Mouse (Mus musculus) induced T-regulatory cell, adult 2 months (primary cell): ENCODE measurements around the gene Znrf4.

Source experiments
- DNase-seq: peaks from one replicate; pipeline ENCODE4 v3.0.0-alpha.2; 2012; ENCODE audit warnings: low read depth

Znrf4 gene

GRCm38 (mm10) chr17:56512310-56512709 is at the start of gene Znrf4:
Gene Znrf4 (minus strand): TSS chr17:56512431.
- no peak for DNase-seq

- DNase-seq = no peak
These were observed 49.6 kb upstream of the Znrf4 start for GRCm38 (mm10) chr17:56561866-56562265.

- DNase-seq = no peak
These were observed 47.9 kb upstream of the Znrf4 start for GRCm38 (mm10) chr17:56560131-56560530.

- DNase-seq = no peak
These were observed 47.2 kb upstream of the Znrf4 start for GRCm38 (mm10) chr17:56559386-56559785.

- peak; percentile 82 for DNase-seq
These were observed 46.2 kb upstream of the Znrf4 start for GRCm38 (mm10) chr17:56558448-56558847.

GRCm38 (mm10) chr17:56554122-56554551 is 41.9 kb upstream of the Znrf4 start, which contains the start of gene Gm20219:
Gene Gm20219 (minus strand): TSS chr17:56554387.
- no peak for DNase-seq

- DNase-seq = peak; percentile 90
These were observed 40.6 kb upstream of the Znrf4 start for GRCm38 (mm10) chr17:56552781-56553363.

GRCm38 (mm10) chr17:56551841-56552581 is 39.8 kb upstream of the Znrf4 start:
- DNase-seq = no peak

GRCm38 (mm10) chr17:56550784-56551475 is 38.7 kb upstream of the Znrf4 start:
- no peak for DNase-seq

- no peak for DNase-seq
These were observed 36.4 kb upstream of the Znrf4 start for GRCm38 (mm10) chr17:56548605-56549105.

GRCm38 (mm10) chr17:56547846-56548604 is 35.8 kb upstream of the Znrf4 start:
- DNase-seq = peak; percentile 27

- no peak for DNase-seq
These were observed 35.0 kb upstream of the Znrf4 start for GRCm38 (mm10) chr17:56547116-56547845.

GRCm38 (mm10) chr17:56546576-56546975 is 34.3 kb upstream of the Znrf4 start:
- DNase-seq = no peak

GRCm38 (mm10) chr17:56545945-56546344 is 33.7 kb upstream of the Znrf4 start:
- DNase-seq = no peak

GRCm38 (mm10) chr17:56544699-56545387 is 32.6 kb upstream of the Znrf4 start:
- no peak for DNase-seq

GRCm38 (mm10) chr17:56543684-56544224 is 31.5 kb upstream of the Znrf4 start:
- DNase-seq = no peak

GRCm38 (mm10) chr17:56542736-56543135 is 30.5 kb upstream of the Znrf4 start:
- no peak for DNase-seq

GRCm38 (mm10) chr17:56540562-56540975 is 28.3 kb upstream of the Znrf4 start:
- no peak for DNase-seq

- no peak for DNase-seq
These were observed 25.7 kb upstream of the Znrf4 start for GRCm38 (mm10) chr17:56537912-56538311.

- DNase-seq = no peak
These were observed 24.6 kb upstream of the Znrf4 start for GRCm38 (mm10) chr17:56536874-56537273.
